Mouse (Mus musculus) bone marrow, adult 2 months (tissue): ENCODE measurements at regions not wholly inside any gene's neighbourhood (a gene's known extent, or its start where the extent isn't known, plus 50 kb on each side); places are given as distances from the start of the nearest gene placed in this dataset.

Experiments used
- CTCF ChIP-seq: fragments of 200-500 bp; IDR thresholded peaks from 2 replicates; pipeline ENCODE4 v1.5.1; 2011; ENCODE audit warnings: low read length, control low read depth; ENCODE audit not compliant: control insufficient read depth, insufficient read depth
- POLR2A ChIP-seq: fragments of 200-500 bp; IDR thresholded peaks from 2 replicates; pipeline ENCODE4 v1.6.1; 2011; ENCODE audit warnings: low read depth, mild to moderate bottlenecking, control low read depth, low read length, borderline replicate concordance; ENCODE audit not compliant: control insufficient read depth

DNA sequence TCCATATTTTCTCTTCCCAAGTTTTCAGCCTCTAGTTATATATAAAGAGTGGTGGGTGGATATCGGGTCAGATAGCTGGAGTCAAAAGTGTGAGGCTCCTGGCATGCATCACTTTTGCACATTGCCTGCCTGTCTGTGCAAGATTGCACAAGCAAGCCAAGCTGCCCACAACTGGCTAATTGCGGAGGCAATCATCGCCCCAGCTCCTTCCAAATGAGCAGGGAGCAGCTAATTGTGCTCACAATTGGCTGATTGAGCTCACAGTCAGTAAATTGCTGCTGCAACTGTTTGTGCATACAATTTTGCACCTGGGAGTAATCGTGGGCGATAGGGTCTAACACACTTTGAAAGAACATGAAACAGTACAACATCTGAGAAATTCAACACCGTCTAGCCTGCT is 455.5 kb downstream of the Dhx35 start:
- TF ChIP-seq POLR2A: no peak
- no peak for TF ChIP-seq CTCF
